Mouse (Mus musculus) thymus, postnatal 4 days (tissue): ENCODE results near the gene Mccc1.

Source experiments
- DNase-seq: peaks from one replicate; pipeline ENCODE4 v3.0.0; 2021

Gene Mccc1

GRCm38 (mm10) chr3:35963921-35964320, 36.6 kb downstream of the Mccc1 start:
- DNase-seq, result no peak

- DNase-seq, result no peak
Observed at GRCm38 (mm10) chr3:35963401-35963800, 37.1 kb downstream of the Mccc1 start.

GRCm38 (mm10) chr3:35962967-35963366, 37.5 kb downstream of the Mccc1 start:
- DNase-seq, result peak; percentile 16

GRCm38 (mm10) chr3:35957230-35957629, 43.2 kb downstream of the Mccc1 start:
- DNase-seq, result no peak

GRCm38 (mm10) chr3:35954901-35955575, 45.4 kb downstream of the Mccc1 start:
- no peak for DNase-seq

- no peak for DNase-seq
Observed at GRCm38 (mm10) chr3:35953816-35954215, 46.7 kb downstream of the Mccc1 start.

- no peak for DNase-seq
Observed at GRCm38 (mm10) chr3:35953184-35953583, 47.3 kb downstream of the Mccc1 start.

GRCm38 (mm10) chr3:35948197-35948596, 52.3 kb downstream of the Mccc1 start:
- no peak for DNase-seq

GRCm38 (mm10) chr3:35940520-35941135, 59.9 kb downstream of the Mccc1 start:
- no peak for DNase-seq

- no peak for DNase-seq
Observed at GRCm38 (mm10) chr3:35940047-35940446, 60.4 kb downstream of the Mccc1 start.

GRCm38 (mm10) chr3:35937345-35937744, 63.1 kb downstream of the Mccc1 start, which contains the start of gene Dcun1d1:
Gene Dcun1d1, minus strand, starts transcription at chr3:35937445.
- no peak for DNase-seq

GRCm38 (mm10) chr3:35933405-35933777, 67.1 kb downstream of the Mccc1 start:
- peak; percentile 66 for DNase-seq

- DNase-seq, result peak; percentile 85
Observed at GRCm38 (mm10) chr3:35932735-35933404, 67.6 kb downstream of the Mccc1 start.

- DNase-seq, result peak; percentile 76
Observed at GRCm38 (mm10) chr3:35931896-35932727, 68.4 kb downstream of the Mccc1 start.

GRCm38 (mm10) chr3:35931359-35931758, 69.1 kb downstream of the Mccc1 start:
- no peak for DNase-seq

- DNase-seq, result no peak
Observed at GRCm38 (mm10) chr3:35929831-35930230, 70.6 kb downstream of the Mccc1 start.

GRCm38 (mm10) chr3:35929406-35929805, 71.1 kb downstream of the Mccc1 start:
- no peak for DNase-seq

GRCm38 (mm10) chr3:35925852-35926251, 74.6 kb downstream of the Mccc1 start:
- no peak for DNase-seq

- DNase-seq, result peak; percentile 24
Observed at GRCm38 (mm10) chr3:35924007-35924406, 76.5 kb downstream of the Mccc1 start.

GRCm38 (mm10) chr3:35923495-35923894, 77.0 kb downstream of the Mccc1 start:
- DNase-seq, result peak; percentile 19

- DNase-seq, result peak; percentile 25
Observed at GRCm38 (mm10) chr3:35922522-35922921, 78.0 kb downstream of the Mccc1 start.

- DNase-seq, result no peak
Observed at GRCm38 (mm10) chr3:35918229-35918628, 82.2 kb downstream of the Mccc1 start.
